Mouse (Mus musculus): ENCODE data around the gene Pde8b. TPM values are rescaled to one million over a fixed set of nuclear protein-coding genes. Genes with fewer than 3 reads are reported as not detected.
A peak's percentile ranks its signal among the peaks of the same experiment; 100 is the strongest.

Pde8b gene
- polyA plus RNA-seq, 1 experiment from 2014 or later = 1.4 TPM

DNA sequence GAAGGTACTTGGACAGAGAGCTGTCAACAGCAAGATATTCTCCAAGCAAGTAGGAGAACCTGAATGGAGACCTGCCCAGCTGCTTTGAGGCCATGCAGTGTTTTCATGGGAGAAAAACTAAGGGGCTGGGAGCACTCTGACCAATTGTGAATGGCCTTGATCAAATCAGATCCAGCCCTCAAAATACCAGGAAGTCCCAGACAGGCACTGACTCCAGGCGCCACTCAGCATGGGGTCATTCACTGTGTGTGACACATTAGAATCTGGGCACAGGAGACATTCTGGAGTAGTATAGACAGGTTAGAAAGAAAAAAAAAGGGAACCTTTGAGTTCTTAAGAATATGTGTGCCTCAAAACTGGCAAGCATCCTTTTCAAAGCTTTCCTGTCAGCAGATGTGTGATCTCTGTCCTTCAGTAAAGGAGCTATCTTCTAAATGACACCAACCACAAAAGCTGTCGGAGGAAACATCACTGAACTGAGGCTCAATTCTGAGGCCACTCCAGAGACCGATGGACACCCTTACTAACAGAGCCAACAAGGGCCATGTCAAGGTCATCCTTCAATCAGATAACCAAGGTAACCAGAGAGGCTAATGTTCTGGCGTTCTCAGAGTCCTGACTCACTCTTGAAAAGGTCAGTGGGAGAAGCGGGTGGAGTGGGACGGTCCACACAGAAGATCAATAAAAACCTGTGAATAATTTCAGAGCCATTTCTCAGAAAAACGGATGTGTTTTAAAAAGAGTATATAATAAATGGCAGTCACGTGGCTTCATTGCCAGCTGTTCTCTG is 151.0 kb downstream of the Pde8b start:
- no peaks in the 10 kb centered on the region for H3K27me3 ChIP-seq (ENCODE audit: control insufficient read depth, insufficient read depth, low read length)
- no peak overlapping the region for H3K4me2 ChIP-seq (ENCODE audit: low read depth, low read length)
- H3K9me3 ChIP-seq (replicated peaks; ENCODE audit: control insufficient read depth, low read length) = no peaks in the 10 kb centered on the region
- ATAC-seq (replicated peaks; ENCODE audit: insufficient number of reproducible peaks, low FRiP score, low TSS enrichment, low read depth) (no peak), DNase-seq (ENCODE audit: low spot score) (peak; percentile 20)
- H3K9ac ChIP-seq (replicated peaks; ENCODE audit: low read length) = no peak overlapping the region
- H3K36me3 ChIP-seq (replicated peaks; ENCODE audit: control insufficient read depth, insufficient read depth, low read depth, low read length) = no peaks in the 10 kb centered on the region
- H3K4me3 ChIP-seq (ENCODE audit: low read depth, low read length) = no peak overlapping the region
- no peak overlapping the region for H3K27ac ChIP-seq (replicated peaks; ENCODE audit: low read depth, low read length)
- 72% methylated on average over 8 of the region's 8 CpGs for WGBS
- H3K4me1 ChIP-seq (ENCODE audit: control insufficient read depth, insufficient read depth, low read length) = no peaks in the 10 kb centered on the region; the same call in 1 of the 2 replicates

GRCm38 (mm10) chr13:95096646-95097045 is 153.5 kb downstream of the Pde8b start:
- no peaks in the 10 kb centered on the region for H3K27me3 ChIP-seq (ENCODE audit: control insufficient read depth, insufficient read depth, low read length)
- no peaks in the 10 kb centered on the region; the same call in 1 of the 2 replicates for H3K4me1 ChIP-seq (ENCODE audit: control insufficient read depth, insufficient read depth, low read length)
- no peak overlapping the region for H3K27ac ChIP-seq (replicated peaks; ENCODE audit: low read depth, low read length)
- DNase-seq (ENCODE audit: low spot score) (no peak), ATAC-seq (replicated peaks; ENCODE audit: insufficient number of reproducible peaks, low FRiP score, low TSS enrichment, low read depth) (no peak)
- no peaks in the 10 kb centered on the region for H3K36me3 ChIP-seq (replicated peaks; ENCODE audit: control insufficient read depth, insufficient read depth, low read depth, low read length)
- H3K9me3 ChIP-seq (replicated peaks; ENCODE audit: control insufficient read depth, low read length) = no peaks in the 10 kb centered on the region
- H3K4me2 ChIP-seq (ENCODE audit: low read depth, low read length) = no peak overlapping the region
- no peak overlapping the region for H3K9ac ChIP-seq (replicated peaks; ENCODE audit: low read length)
- H3K4me3 ChIP-seq (ENCODE audit: low read depth, low read length) = no peak overlapping the region
- 78% methylated on average over 3 of the region's 3 CpGs for WGBS

- H3K9me3 ChIP-seq (replicated peaks; ENCODE audit: control insufficient read depth, low read length) = no peaks in the 10 kb centered on the region
- H3K36me3 ChIP-seq (replicated peaks; ENCODE audit: control insufficient read depth, insufficient read depth, low read depth, low read length) = no peaks in the 10 kb centered on the region
- DNase-seq (ENCODE audit: low spot score) = no peak
- H3K4me3 ChIP-seq (ENCODE audit: low read depth, low read length) = no peak overlapping the region
- 85% methylated on average over 10 of the region's 10 CpGs for WGBS
- H3K4me2 ChIP-seq (ENCODE audit: low read depth, low read length) = no peak overlapping the region
- no peaks in the 10 kb centered on the region; the same call in 1 of the 2 replicates for H3K4me1 ChIP-seq (ENCODE audit: control insufficient read depth, insufficient read depth, low read length)
- no peaks in the 10 kb centered on the region for H3K27me3 ChIP-seq (ENCODE audit: control insufficient read depth, insufficient read depth, low read length)
- H3K27ac ChIP-seq (replicated peaks; ENCODE audit: low read depth, low read length) = no peak overlapping the region
- no peak for ATAC-seq (replicated peaks; ENCODE audit: insufficient number of reproducible peaks, low FRiP score, low TSS enrichment, low read depth)
- H3K9ac ChIP-seq (replicated peaks; ENCODE audit: low read length) = no peak overlapping the region
Observed at GRCm38 (mm10) chr13:95095860-95096259, 154.3 kb downstream of the Pde8b start.

- WGBS = 77% methylated on average over 14 of the region's 14 CpGs
- no peaks in the 10 kb centered on the region for H3K27me3 ChIP-seq (ENCODE audit: control insufficient read depth, insufficient read depth, low read length)
- no peak overlapping the region for H3K4me2 ChIP-seq (ENCODE audit: low read depth, low read length)
- H3K36me3 ChIP-seq (replicated peaks; ENCODE audit: control insufficient read depth, insufficient read depth, low read depth, low read length) = no peaks in the 10 kb centered on the region
- no peak overlapping the region for H3K27ac ChIP-seq (replicated peaks; ENCODE audit: low read depth, low read length)
- H3K9ac ChIP-seq (replicated peaks; ENCODE audit: low read length) = no peak overlapping the region
- H3K4me3 ChIP-seq (ENCODE audit: low read depth, low read length) = no peak overlapping the region
- ATAC-seq (replicated peaks; ENCODE audit: insufficient number of reproducible peaks, low FRiP score, low TSS enrichment, low read depth) = no peak
- no peak for DNase-seq (ENCODE audit: low spot score)
- H3K4me1 ChIP-seq (ENCODE audit: control insufficient read depth, insufficient read depth, low read length) = no peaks in the 10 kb centered on the region
- H3K9me3 ChIP-seq (replicated peaks; ENCODE audit: control insufficient read depth, low read length) = no peaks in the 10 kb centered on the region
Observed at GRCm38 (mm10) chr13:95091546-95092445, 158.3 kb downstream of the Pde8b start.

GRCm38 (mm10) chr13:95087358-95087787 is 162.8 kb downstream of the Pde8b start:
- no peaks in the 10 kb centered on the region for H3K27me3 ChIP-seq (ENCODE audit: control insufficient read depth, insufficient read depth, low read length)
- H3K36me3 ChIP-seq (replicated peaks; ENCODE audit: control insufficient read depth, insufficient read depth, low read depth, low read length) = no peaks in the 10 kb centered on the region
- ATAC-seq (replicated peaks; ENCODE audit: insufficient number of reproducible peaks, low FRiP score, low TSS enrichment, low read depth) (no peak), DNase-seq (ENCODE audit: low spot score) (peak; percentile 7)
- no peak overlapping the region for H3K27ac ChIP-seq (replicated peaks; ENCODE audit: low read depth, low read length)
- H3K4me2 ChIP-seq (ENCODE audit: low read depth, low read length) = no peak overlapping the region
- H3K9ac ChIP-seq (replicated peaks; ENCODE audit: low read length) = no peak overlapping the region
- H3K4me3 ChIP-seq (ENCODE audit: low read depth, low read length) = no peak overlapping the region
- H3K4me1 ChIP-seq (ENCODE audit: control insufficient read depth, insufficient read depth, low read length) = no peaks in the 10 kb centered on the region
- no peaks in the 10 kb centered on the region for H3K9me3 ChIP-seq (replicated peaks; ENCODE audit: control insufficient read depth, low read length)
- WGBS = 64% methylated on average over 8 of the region's 8 CpGs

DNA sequence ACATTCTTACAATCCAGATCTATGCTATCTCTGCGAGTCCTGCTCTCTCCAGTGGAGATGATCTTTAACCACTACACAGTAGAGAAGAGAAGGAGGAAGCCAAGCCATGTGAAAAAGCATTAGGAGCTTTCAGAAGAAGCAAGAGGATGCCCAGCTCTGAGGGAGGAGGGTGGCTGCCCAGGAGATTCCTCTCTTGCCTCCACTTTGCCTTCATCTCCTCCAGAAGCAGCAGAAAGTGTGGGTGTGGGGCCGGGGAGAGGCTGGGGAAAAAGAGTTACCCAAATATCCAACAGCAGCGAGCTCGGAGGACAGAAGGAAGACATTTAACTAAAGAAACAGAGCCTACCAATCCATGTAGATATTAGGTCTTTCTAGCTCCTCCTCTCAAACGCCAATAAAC is 164.1 kb downstream of the Pde8b start:
- Histone ChIP-seq H3K36me3 (replicated peaks; ENCODE audit: control insufficient read depth, insufficient read depth, low read depth, low read length) (no peaks in the 10 kb centered on the region), H3K4me1 (ENCODE audit: control insufficient read depth, insufficient read depth, low read length) (no peaks in the 10 kb centered on the region), H3K4me3 (ENCODE audit: low read depth, low read length) (no peak overlapping the region), H3K9me3 (replicated peaks; ENCODE audit: control insufficient read depth, low read length) (no peaks in the 10 kb centered on the region), H3K9ac (replicated peaks; ENCODE audit: low read length) (no peak overlapping the region), H3K27me3 (ENCODE audit: control insufficient read depth, insufficient read depth, low read length) (no peaks in the 10 kb centered on the region), H3K4me2 (ENCODE audit: low read depth, low read length) (no peak overlapping the region), H3K27ac (replicated peaks; ENCODE audit: low read depth, low read length) (no peak overlapping the region)
- 84% methylated on average over 5 of the region's 5 CpGs for WGBS
- no peak for DNase-seq (ENCODE audit: low spot score)
- ATAC-seq (replicated peaks; ENCODE audit: insufficient number of reproducible peaks, low FRiP score, low TSS enrichment, low read depth) = no peak

DNA sequence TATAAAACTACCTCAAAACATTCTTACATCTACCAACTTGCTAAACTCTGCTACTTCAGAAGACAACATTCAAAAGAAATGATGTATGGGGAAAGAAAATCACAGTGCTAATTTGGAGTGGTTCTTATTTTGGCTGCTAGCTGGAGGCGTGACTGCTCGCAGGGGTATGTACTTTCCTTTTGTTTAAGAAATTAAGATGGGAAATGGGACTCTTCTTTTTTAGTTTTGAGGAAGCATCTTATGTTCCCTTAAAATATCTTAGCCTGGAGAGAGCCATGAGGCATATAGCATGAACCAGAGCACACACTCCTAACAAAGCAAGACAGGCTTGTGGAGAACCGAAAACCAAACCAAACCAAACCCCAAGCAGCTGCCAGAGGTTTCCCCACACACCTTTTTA is 167.5 kb downstream of the Pde8b start:
- H3K4me1 ChIP-seq (ENCODE audit: control insufficient read depth, insufficient read depth, low read length) = no peaks in the 10 kb centered on the region
- H3K27me3 ChIP-seq (ENCODE audit: control insufficient read depth, insufficient read depth, low read length) = no peaks in the 10 kb centered on the region
- no peak overlapping the region for H3K27ac ChIP-seq (replicated peaks; ENCODE audit: low read depth, low read length)
- H3K4me2 ChIP-seq (ENCODE audit: low read depth, low read length) = no peak overlapping the region
- no peak overlapping the region for H3K4me3 ChIP-seq (ENCODE audit: low read depth, low read length)
- DNase-seq (ENCODE audit: low spot score) (no peak), ATAC-seq (replicated peaks; ENCODE audit: insufficient number of reproducible peaks, low FRiP score, low TSS enrichment, low read depth) (no peak)
- 83% methylated on average over 3 of the region's 3 CpGs for WGBS
- H3K36me3 ChIP-seq (replicated peaks; ENCODE audit: control insufficient read depth, insufficient read depth, low read depth, low read length) = no peaks in the 10 kb centered on the region
- H3K9me3 ChIP-seq (replicated peaks; ENCODE audit: control insufficient read depth, low read length) = no peaks in the 10 kb centered on the region
- H3K9ac ChIP-seq (replicated peaks; ENCODE audit: low read length) = no peak overlapping the region

- Histone ChIP-seq H3K4me1 (ENCODE audit: control insufficient read depth, insufficient read depth, low read length) (no peaks in the 10 kb centered on the region), H3K9ac (replicated peaks; ENCODE audit: low read length) (no peak overlapping the region), H3K4me3 (ENCODE audit: low read depth, low read length) (no peak overlapping the region), H3K36me3 (replicated peaks; ENCODE audit: control insufficient read depth, insufficient read depth, low read depth, low read length) (no peaks in the 10 kb centered on the region), H3K9me3 (replicated peaks; ENCODE audit: control insufficient read depth, low read length) (no peaks in the 10 kb centered on the region), H3K27me3 (ENCODE audit: control insufficient read depth, insufficient read depth, low read length) (no peaks in the 10 kb centered on the region), H3K27ac (replicated peaks; ENCODE audit: low read depth, low read length) (no peak overlapping the region), H3K4me2 (ENCODE audit: low read depth, low read length) (no peak overlapping the region)
- 86% methylated on average over 7 of the region's 7 CpGs for WGBS
- DNase-seq (ENCODE audit: low spot score) (no peak), ATAC-seq (replicated peaks; ENCODE audit: insufficient number of reproducible peaks, low FRiP score, low TSS enrichment, low read depth) (no peak)
Observed at GRCm38 (mm10) chr13:95081082-95081481, 169.1 kb downstream of the Pde8b start.

Measured in embryonic facial prominence, embryonic 11.5 days (tissue).